In the genomic region with DNA sequence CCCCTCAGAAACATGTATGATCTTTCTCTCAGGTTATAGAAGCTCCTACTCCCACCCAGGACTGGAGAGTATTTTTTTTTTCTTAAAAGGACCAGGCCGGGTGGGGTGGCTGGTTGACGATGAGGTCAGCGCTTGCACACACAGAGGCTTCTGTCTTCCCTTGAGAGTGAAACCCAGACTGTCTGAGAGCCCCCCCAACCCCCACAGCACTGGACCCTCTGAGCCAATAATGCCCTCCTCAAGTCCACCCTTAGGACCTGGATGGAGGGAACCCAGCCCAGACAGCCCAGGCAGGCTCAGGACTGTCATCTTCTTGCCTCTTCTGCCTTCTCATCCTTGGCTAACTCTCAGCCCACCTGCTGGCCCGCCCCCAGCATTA, we compare ENCODE assay signal across 8 mouse cellular contexts. TPM values are rescaled to one million over a fixed set of nuclear protein-coding genes. Genes with fewer than 3 reads are reported as not detected.
DNase-seq lines count a peak whose midpoint lies in the region; ATAC-seq lines count a peak whose summit lies in the region.

No protein-coding gene starts in this region.

- H3K4me1 ChIP-seq in liver, embryonic 11.5 days (replicated peaks; ENCODE audit: control insufficient read depth, insufficient read depth, low read length), result peaks cover 34% of the 10 kb centered on the region
- H3K4me1 ChIP-seq in stomach, embryonic 15.5 days, result peaks cover 47% of the 10 kb centered on the region

- no peak for ATAC-seq in liver, embryonic 11.5 days (replicated peaks; ENCODE audit: low FRiP score)
- no peak for ATAC-seq in stomach, embryonic 15.5 days (ENCODE audit: insufficient read depth, low FRiP score, low read depth)

- H3K4me3 ChIP-seq in liver, embryonic 11.5 days (ENCODE audit: low read depth, low read length), result peak overlapping the region; percentile 26
- H3K4me3 ChIP-seq in stomach, embryonic 15.5 days (replicated peaks), result peak overlapping the region; percentile 99

- no peak overlapping the region; the same call in 1 of the 2 replicates for H3K9ac ChIP-seq in liver, embryonic 11.5 days (ENCODE audit: low read depth, low read length)
- H3K9ac ChIP-seq in stomach, embryonic 15.5 days, result 0 out of 2 replicates have a peak overlapping the region, but pooled peaks have one; percentile 96

- H3K27ac ChIP-seq in liver, embryonic 11.5 days (ENCODE audit: low read depth, low read length), result peak overlapping the region; percentile 95
- peak overlapping the region; percentile 99; the same call in 1 of the 2 replicates for H3K27ac ChIP-seq in stomach, embryonic 15.5 days

- H3K4me2 ChIP-seq in liver, embryonic 11.5 days, result peak overlapping the region; percentile 91
- H3K4me2 ChIP-seq in stomach, embryonic 15.5 days, result peak overlapping the region; percentile 92

- peaks cover 27% of the 10 kb centered on the region for H3K36me3 ChIP-seq in liver, embryonic 11.5 days (ENCODE audit: control insufficient read depth, insufficient read depth, low read length)
- peaks cover 21% of the 10 kb centered on the region for H3K36me3 ChIP-seq in stomach, embryonic 15.5 days

- no peaks in the 10 kb centered on the region for H3K9me3 ChIP-seq in liver, embryonic 11.5 days (ENCODE audit: control insufficient read depth, low read length)
- H3K9me3 ChIP-seq in stomach, embryonic 15.5 days, result no peaks in the 10 kb centered on the region

- peak; percentile 17 for DNase-seq in adrenal gland, adult 2 months
- no peak for DNase-seq in adrenal gland, postnatal 10 days
- peak; percentile 38 for DNase-seq in right cerebral cortex, postnatal 14 days
- DNase-seq in right cerebral cortex, postnatal 36 days (ENCODE audit: low spot score in 2 of 2), result no peak
- DNase-seq in liver, embryonic 11.5 days (ENCODE audit: low spot score), result no peak
- DNase-seq in gastrocnemius, adult 8-10 months (ENCODE audit: low spot score in 2 of 2), result no peak
- DNase-seq in thymus, postnatal 0 days (ENCODE audit: low spot score), result no peak

- H3K27me3 ChIP-seq in liver, embryonic 11.5 days (replicated peaks; ENCODE audit: control insufficient read depth, insufficient read depth, low read length), result no peaks in the 10 kb centered on the region
- H3K27me3 ChIP-seq in stomach, embryonic 15.5 days (replicated peaks), result no peaks in the 10 kb centered on the region

- WGBS in liver, embryonic 11.5 days, result 57% methylated on average over 4 of the region's 4 CpGs
- WGBS in stomach, embryonic 15.5 days, result 28% methylated on average over 4 of the region's 4 CpGs

RNA-seq across cellular contexts. Expression of gene Erf, which starts 3.8 kb away (rescaled TPM):
- total RNA-seq in adrenal gland, adult 2 months (2021), result 10 to 100 TPM; 16.5 to 26.6 TPM
- 50.4 and 52.8 TPM in 2 replicates for polyA plus RNA-seq in adrenal gland, adult 2 months (2012; rRNA removed)
- 10 to 100 TPM; 33.0 to 42.3 TPM for total RNA-seq in adrenal gland, postnatal 10 days (2021)
- polyA plus RNA-seq in liver, embryonic 11.5 days (2014; fragmentation: Nextera tagmentation; extraction: Ambion mirVana), result 13.8 and 16.4 TPM in 2 replicates
- polyA plus RNA-seq in stomach, embryonic 15.5 days (2015; fragmentation: Nextera tagmentation; extraction: Ambion mirVana), result 13.0 and 17.6 TPM in 2 replicates
- total RNA-seq in gastrocnemius, adult 8-10 months (2022), result 1 to 10 TPM; 4.2 to 5.8 (median 5.7) TPM
- polyA plus RNA-seq in thymus, postnatal 0 days (2015; fragmentation: Nextera tagmentation; extraction: Ambion mirVana), result 4.5 and 6.4 TPM in 2 replicates

RNA-seq across cellular contexts. Expression of gene Gsk3a, which starts 9.1 kb away (rescaled TPM):
- 100 to 1,000 TPM in 1 of 2 experiments, 10 to 100 TPM in 1; 98.9 to 107 TPM for total RNA-seq in adrenal gland, adult 2 months (2021)
- 121 and 150 TPM in 2 replicates for polyA plus RNA-seq in adrenal gland, adult 2 months (2012; rRNA removed)
- 10 to 100 TPM; 92.5 to 96.7 TPM for total RNA-seq in adrenal gland, postnatal 10 days (2021)
- polyA plus RNA-seq in liver, embryonic 11.5 days (2014; fragmentation: Nextera tagmentation; extraction: Ambion mirVana), result 11.0 and 13.0 TPM in 2 replicates
- 9.4 and 10.5 TPM in 2 replicates for polyA plus RNA-seq in stomach, embryonic 15.5 days (2015; fragmentation: Nextera tagmentation; extraction: Ambion mirVana)
- total RNA-seq in gastrocnemius, adult 8-10 months (2022), result 10 to 100 TPM; 87.5 to 93.5 (median 90.1) TPM
- 16.7 and 17.5 TPM in 2 replicates for polyA plus RNA-seq in thymus, postnatal 0 days (2015; fragmentation: Nextera tagmentation; extraction: Ambion mirVana)

RNA-seq across cellular contexts. Expression of gene Cic, which starts 20.8 kb away (rescaled TPM):
- 100 to 1,000 TPM; 102 to 108 TPM for total RNA-seq in adrenal gland, adult 2 months (2021)
- 111 and 123 TPM in 2 replicates for polyA plus RNA-seq in adrenal gland, adult 2 months (2012; rRNA removed)
- total RNA-seq in adrenal gland, postnatal 10 days (2021), result 100 to 1,000 TPM in 1 of 2 experiments, 10 to 100 TPM in 1; 92.7 to 116 TPM
- polyA plus RNA-seq in liver, embryonic 11.5 days (2014; fragmentation: Nextera tagmentation; extraction: Ambion mirVana), result 21.6 and 25.2 TPM in 2 replicates
- polyA plus RNA-seq in stomach, embryonic 15.5 days (2015; fragmentation: Nextera tagmentation; extraction: Ambion mirVana), result 33.8 and 36.4 TPM in 2 replicates
- 10 to 100 TPM; 26.4 to 38.7 (median 30.1) TPM for total RNA-seq in gastrocnemius, adult 8-10 months (2022)
- 28.4 and 37.2 TPM in 2 replicates for polyA plus RNA-seq in thymus, postnatal 0 days (2015; fragmentation: Nextera tagmentation; extraction: Ambion mirVana)

RNA-seq across cellular contexts. Expression of gene Zfp526, which starts 25.5 kb away (rescaled TPM):
- total RNA-seq in adrenal gland, adult 2 months (2021), result 10 to 100 TPM in 1 of 2 experiments, 1 to 10 TPM in 1; 9.9 to 10.4 TPM
- polyA plus RNA-seq in adrenal gland, adult 2 months (2012; rRNA removed), result 16.3 and 19.9 TPM in 2 replicates
- total RNA-seq in adrenal gland, postnatal 10 days (2021), result 10 to 100 TPM in 1 of 2 experiments, 1 to 10 TPM in 1; 9.2 to 11.8 TPM
- polyA plus RNA-seq in liver, embryonic 11.5 days (2014; fragmentation: Nextera tagmentation; extraction: Ambion mirVana), result 4.0 and 4.2 TPM in 2 replicates
- 2.8 and 3.1 TPM in 2 replicates for polyA plus RNA-seq in stomach, embryonic 15.5 days (2015; fragmentation: Nextera tagmentation; extraction: Ambion mirVana)
- 1 to 10 TPM; 5.5 to 6.4 (median 6.1) TPM for total RNA-seq in gastrocnemius, adult 8-10 months (2022)
- polyA plus RNA-seq in thymus, postnatal 0 days (2015; fragmentation: Nextera tagmentation; extraction: Ambion mirVana), result 2.7 and 3.1 TPM in 2 replicates

RNA-seq across cellular contexts. Expression of gene Dedd2, which starts 26.3 kb away (rescaled TPM):
- total RNA-seq in adrenal gland, adult 2 months (2021), result 10 to 100 TPM; 15.6 to 17.9 TPM
- polyA plus RNA-seq in adrenal gland, adult 2 months (2012; rRNA removed), result 36.3 and 39.5 TPM in 2 replicates
- total RNA-seq in adrenal gland, postnatal 10 days (2021), result 10 to 100 TPM; 14.8 to 16.9 TPM
- 19.6 and 21.1 TPM in 2 replicates for polyA plus RNA-seq in liver, embryonic 11.5 days (2014; fragmentation: Nextera tagmentation; extraction: Ambion mirVana)
- polyA plus RNA-seq in stomach, embryonic 15.5 days (2015; fragmentation: Nextera tagmentation; extraction: Ambion mirVana), result 15.1 and 15.2 TPM in 2 replicates
- total RNA-seq in gastrocnemius, adult 8-10 months (2022), result 1 to 10 TPM; 8.0 to 9.2 (median 8.6) TPM
- 28.4 and 32.8 TPM in 2 replicates for polyA plus RNA-seq in thymus, postnatal 0 days (2015; fragmentation: Nextera tagmentation; extraction: Ambion mirVana)

Comparison
In these comparisons a context has a peak if more than half of its experiments do, and no peak if none do; other contexts are left out.
1. DNase-seq: peak in adrenal gland, adult 2 months (single experiment) and right cerebral cortex, postnatal 14 days (single experiment); none in adrenal gland, postnatal 10 days (single experiment), right cerebral cortex, postnatal 36 days (0 of 2), liver, embryonic 11.5 days (single experiment), gastrocnemius, adult 8-10 months (0 of 2) and thymus, postnatal 0 days (single experiment).